Mouse (Mus musculus): ENCODE data around the gene Gm37240. TPM values are rescaled to one million over a fixed set of nuclear protein-coding genes. Genes with fewer than 3 reads are reported as not detected.
A peak's percentile ranks its signal among the peaks of the same experiment; 100 is the strongest.

Gm37240 gene
- polyA plus RNA-seq, 1 experiment from 2014 or later, result 0.21 TPM

- Histone ChIP-seq H3K9ac (no peak overlapping the region), H3K27ac (no peak overlapping the region), H3K27me3 (no peaks in the 10 kb centered on the region), H3K4me1 (replicated peaks) (no peaks in the 10 kb centered on the region), H3K4me2 (no peak overlapping the region), H3K36me3 (no peaks in the 10 kb centered on the region), H3K9me3 (replicated peaks) (no peaks in the 10 kb centered on the region), H3K4me3 (replicated peaks) (no peak overlapping the region)
- DNase-seq (no peak), ATAC-seq (ENCODE audit: low read depth) (no peak)
- 62% methylated on average over 8 of the region's 8 CpGs for WGBS (ENCODE audit: insufficient replicate concordance)
Observed at GRCm38 (mm10) chr3:85189791-85190190, 697.5 kb downstream of the Gm37240 start.

- no peaks in the 10 kb centered on the region for H3K27me3 ChIP-seq
- ATAC-seq (ENCODE audit: low read depth) (no peak), DNase-seq (no peak)
- no peak overlapping the region for H3K4me2 ChIP-seq
- no peak overlapping the region for H3K4me3 ChIP-seq (replicated peaks)
- H3K27ac ChIP-seq, result no peak overlapping the region
- no peaks in the 10 kb centered on the region for H3K4me1 ChIP-seq (replicated peaks)
- WGBS (ENCODE audit: insufficient replicate concordance), result 9% methylated on average over 5 of the region's 5 CpGs
- H3K36me3 ChIP-seq, result no peaks in the 10 kb centered on the region
- H3K9ac ChIP-seq, result no peak overlapping the region
- H3K9me3 ChIP-seq (replicated peaks), result no peaks in the 10 kb centered on the region
Observed at GRCm38 (mm10) chr3:85188364-85188763, 699.0 kb downstream of the Gm37240 start.

- no peak overlapping the region for H3K27ac ChIP-seq
- H3K9ac ChIP-seq, result no peak overlapping the region
- H3K27me3 ChIP-seq, result no peaks in the 10 kb centered on the region
- no peak for DNase-seq
- ATAC-seq (ENCODE audit: low read depth), result no peak
- no peaks in the 10 kb centered on the region for H3K9me3 ChIP-seq (replicated peaks)
- WGBS (ENCODE audit: insufficient replicate concordance), result 72% methylated on average over 19 of the region's 19 CpGs
- no peak overlapping the region for H3K4me2 ChIP-seq
- H3K4me1 ChIP-seq (replicated peaks), result no peaks in the 10 kb centered on the region
- H3K36me3 ChIP-seq, result no peaks in the 10 kb centered on the region
- no peak overlapping the region for H3K4me3 ChIP-seq (replicated peaks)
Observed at GRCm38 (mm10) chr3:85186661-85187076, 700.6 kb downstream of the Gm37240 start.

GRCm38 (mm10) chr3:85185827-85186226 lies 701.5 kb downstream of the Gm37240 start:
- Histone ChIP-seq H3K27me3 (no peaks in the 10 kb centered on the region), H3K9me3 (replicated peaks) (no peaks in the 10 kb centered on the region), H3K4me2 (no peak overlapping the region), H3K27ac (no peak overlapping the region), H3K36me3 (no peaks in the 10 kb centered on the region), H3K4me1 (replicated peaks) (no peaks in the 10 kb centered on the region), H3K4me3 (replicated peaks) (no peak overlapping the region), H3K9ac (no peak overlapping the region)
- ATAC-seq (ENCODE audit: low read depth) (no peak), DNase-seq (no peak)
- WGBS (ENCODE audit: insufficient replicate concordance), result 47% methylated on average over 12 of the region's 12 CpGs

GRCm38 (mm10) chr3:85184916-85185315 lies 702.4 kb downstream of the Gm37240 start:
- Histone ChIP-seq H3K27ac (no peak overlapping the region), H3K27me3 (no peaks in the 10 kb centered on the region), H3K4me1 (replicated peaks) (no peaks in the 10 kb centered on the region), H3K36me3 (no peaks in the 10 kb centered on the region), H3K4me3 (replicated peaks) (no peak overlapping the region), H3K9ac (no peak overlapping the region), H3K9me3 (replicated peaks) (no peaks in the 10 kb centered on the region), H3K4me2 (no peak overlapping the region)
- 70% methylated on average over 11 of the region's 11 CpGs for WGBS (ENCODE audit: insufficient replicate concordance)
- ATAC-seq (ENCODE audit: low read depth), result no peak
- no peak for DNase-seq

- DNase-seq (no peak), ATAC-seq (ENCODE audit: low read depth) (no peak)
- H3K4me3 ChIP-seq (replicated peaks), result no peak overlapping the region
- H3K27me3 ChIP-seq, result no peaks in the 10 kb centered on the region
- H3K9ac ChIP-seq, result no peak overlapping the region
- no peaks in the 10 kb centered on the region for H3K9me3 ChIP-seq (replicated peaks)
- no peak overlapping the region for H3K4me2 ChIP-seq
- WGBS (ENCODE audit: insufficient replicate concordance), result 48% methylated on average over 6 of the region's 6 CpGs
- H3K4me1 ChIP-seq (replicated peaks), result no peaks in the 10 kb centered on the region
- no peaks in the 10 kb centered on the region for H3K36me3 ChIP-seq
- no peak overlapping the region for H3K27ac ChIP-seq
Observed at GRCm38 (mm10) chr3:85184151-85184550, 703.2 kb downstream of the Gm37240 start.

GRCm38 (mm10) chr3:85176736-85177135 lies 710.6 kb downstream of the Gm37240 start:
- no peak overlapping the region for H3K27ac ChIP-seq
- peaks cover 14% of the 10 kb centered on the region for H3K4me1 ChIP-seq (replicated peaks)
- DNase-seq (no peak), ATAC-seq (ENCODE audit: low read depth) (no peak)
- no peak overlapping the region for H3K4me3 ChIP-seq (replicated peaks)
- H3K36me3 ChIP-seq, result no peaks in the 10 kb centered on the region
- no peaks in the 10 kb centered on the region for H3K27me3 ChIP-seq
- no peaks in the 10 kb centered on the region for H3K9me3 ChIP-seq (replicated peaks)
- no peak overlapping the region for H3K9ac ChIP-seq
- 56% methylated on average over 1 of the region's 1 CpGs for WGBS (ENCODE audit: insufficient replicate concordance)
- H3K4me2 ChIP-seq, result no peak overlapping the region

- H3K36me3 ChIP-seq, result no peaks in the 10 kb centered on the region
- no peaks in the 10 kb centered on the region for H3K27me3 ChIP-seq
- H3K4me1 ChIP-seq (replicated peaks), result peaks cover 14% of the 10 kb centered on the region
- no peak overlapping the region for H3K27ac ChIP-seq
- H3K4me3 ChIP-seq (replicated peaks), result no peak overlapping the region
- DNase-seq (no peak), ATAC-seq (ENCODE audit: low read depth) (no peak)
- H3K9ac ChIP-seq, result no peak overlapping the region
- no peak overlapping the region for H3K4me2 ChIP-seq
- 72% methylated on average over 28 of the region's 28 CpGs for WGBS (ENCODE audit: insufficient replicate concordance)
- no peaks in the 10 kb centered on the region for H3K9me3 ChIP-seq (replicated peaks)
Observed at GRCm38 (mm10) chr3:85174542-85175469, 712.5 kb downstream of the Gm37240 start.

GRCm38 (mm10) chr3:85173441-85174071 lies 713.8 kb downstream of the Gm37240 start:
- ATAC-seq (ENCODE audit: low read depth), result peak; percentile 53
- no peaks in the 10 kb centered on the region for H3K36me3 ChIP-seq

GRCm38 (mm10) chr3:85172532-85172931 lies 714.8 kb downstream of the Gm37240 start:
- Histone ChIP-seq H3K4me1 (replicated peaks) (peaks cover 14% of the 10 kb centered on the region), H3K4me3 (replicated peaks) (no peak overlapping the region), H3K4me2 (no peak overlapping the region), H3K36me3 (no peaks in the 10 kb centered on the region), H3K27me3 (no peaks in the 10 kb centered on the region), H3K27ac (no peak overlapping the region), H3K9me3 (replicated peaks) (no peaks in the 10 kb centered on the region), H3K9ac (no peak overlapping the region)
- WGBS (ENCODE audit: insufficient replicate concordance), result 70% methylated on average over 11 of the region's 11 CpGs
- no peak for DNase-seq
- ATAC-seq (ENCODE audit: low read depth), result no peak

More at GRCm38 (mm10) chr3:85173441-85174071, 713.8 kb downstream of the Gm37240 start:
- no peak overlapping the region for H3K4me3 ChIP-seq (replicated peaks)
- H3K27me3 ChIP-seq, result no peaks in the 10 kb centered on the region
- DNase-seq, result no peak
- peaks cover 14% of the 10 kb centered on the region for H3K4me1 ChIP-seq (replicated peaks)
- H3K9me3 ChIP-seq (replicated peaks), result no peaks in the 10 kb centered on the region
- peak overlapping the region; percentile 29; the same call in 1 of the 2 replicates for H3K27ac ChIP-seq
- H3K9ac ChIP-seq, result no peak overlapping the region
- no peak overlapping the region for H3K4me2 ChIP-seq
- 14% methylated on average over 6 of the region's 6 CpGs for WGBS (ENCODE audit: insufficient replicate concordance)

- WGBS (ENCODE audit: insufficient replicate concordance), result 74% methylated on average over 12 of the region's 12 CpGs
- Histone ChIP-seq H3K9me3 (replicated peaks) (no peaks in the 10 kb centered on the region), H3K9ac (no peak overlapping the region), H3K27me3 (no peaks in the 10 kb centered on the region), H3K4me1 (replicated peaks) (peaks cover 14% of the 10 kb centered on the region), H3K4me2 (no peak overlapping the region), H3K36me3 (no peaks in the 10 kb centered on the region), H3K4me3 (replicated peaks) (no peak overlapping the region), H3K27ac (no peak overlapping the region)
- DNase-seq (no peak), ATAC-seq (ENCODE audit: low read depth) (no peak)
Observed at GRCm38 (mm10) chr3:85172096-85172495, 715.2 kb downstream of the Gm37240 start.

Data from liver, embryonic 13.5 days (tissue).